Mouse (Mus musculus): ENCODE measurements at regions not wholly inside any gene's neighbourhood (a gene's known extent, or its start where the extent isn't known, plus 50 kb on each side); places are given as distances from the start of the nearest gene placed in this dataset.

GRCm38 (mm10) chr10:120538561-120538960 lies 62.3 kb upstream of the Hmga2 start:
- 50% methylated on average over 7 of the region's 7 CpGs for WGBS

GRCm38 (mm10) chr10:120528406-120528805 lies 52.1 kb upstream of the Hmga2 start:
- ATAC-seq (ENCODE audit: insufficient read depth, low FRiP score), result no peak
- 92% methylated on average over 5 of the region's 5 CpGs for WGBS
- H3K36me3 ChIP-seq (ENCODE audit: control insufficient read depth, insufficient read depth, low read length), result no peaks in the 10 kb centered on the region
- no peaks in the 10 kb centered on the region for H3K27me3 ChIP-seq (ENCODE audit: control insufficient read depth, insufficient read depth, low read length)
- H3K27ac ChIP-seq (ENCODE audit: low read length), result no peak overlapping the region
- H3K4me3 ChIP-seq (replicated peaks; ENCODE audit: low read length), result no peak overlapping the region
- no peaks in the 10 kb centered on the region for H3K4me1 ChIP-seq (ENCODE audit: control insufficient read depth, insufficient read depth, low read length)
- no peak overlapping the region for H3K4me2 ChIP-seq (ENCODE audit: low read depth, low read length)
- H3K9me3 ChIP-seq (replicated peaks; ENCODE audit: control insufficient read depth, low read length), result no peaks in the 10 kb centered on the region
- H3K9ac ChIP-seq (ENCODE audit: low read length), result no peak overlapping the region

More at GRCm38 (mm10) chr10:120538561-120538960, 62.3 kb upstream of the Hmga2 start:
- Histone ChIP-seq H3K4me3 (replicated peaks; ENCODE audit: low read length) (no peak overlapping the region), H3K9ac (ENCODE audit: low read length) (no peak overlapping the region), H3K4me2 (ENCODE audit: low read depth, low read length) (no peak overlapping the region), H3K27ac (ENCODE audit: low read length) (no peak overlapping the region), H3K4me1 (ENCODE audit: control insufficient read depth, insufficient read depth, low read length) (no peaks in the 10 kb centered on the region), H3K36me3 (ENCODE audit: control insufficient read depth, insufficient read depth, low read length) (no peaks in the 10 kb centered on the region), H3K9me3 (replicated peaks; ENCODE audit: control insufficient read depth, low read length) (no peaks in the 10 kb centered on the region), H3K27me3 (ENCODE audit: control insufficient read depth, insufficient read depth, low read length) (no peaks in the 10 kb centered on the region)
- no peak for ATAC-seq (ENCODE audit: insufficient read depth, low FRiP score)

- Histone ChIP-seq H3K36me3 (ENCODE audit: control insufficient read depth, insufficient read depth, low read length) (no peaks in the 10 kb centered on the region), H3K4me1 (ENCODE audit: control insufficient read depth, insufficient read depth, low read length) (no peaks in the 10 kb centered on the region), H3K9me3 (replicated peaks; ENCODE audit: control insufficient read depth, low read length) (no peaks in the 10 kb centered on the region), H3K27me3 (ENCODE audit: control insufficient read depth, insufficient read depth, low read length) (no peaks in the 10 kb centered on the region), H3K9ac (ENCODE audit: low read length) (no peak overlapping the region), H3K4me2 (ENCODE audit: low read depth, low read length) (no peak overlapping the region), H3K27ac (ENCODE audit: low read length) (no peak overlapping the region), H3K4me3 (replicated peaks; ENCODE audit: low read length) (no peak overlapping the region)
- no peak for ATAC-seq (ENCODE audit: insufficient read depth, low FRiP score)
- 86% methylated on average over 6 of the region's 6 CpGs for WGBS
Measured at GRCm38 (mm10) chr10:120527951-120528350, 51.7 kb upstream of the Hmga2 start.

- no peaks in the 10 kb centered on the region for H3K36me3 ChIP-seq (ENCODE audit: control insufficient read depth, insufficient read depth, low read length)
- H3K4me3 ChIP-seq (replicated peaks; ENCODE audit: low read length), result no peak overlapping the region
- no peaks in the 10 kb centered on the region for H3K4me1 ChIP-seq (ENCODE audit: control insufficient read depth, insufficient read depth, low read length)
- WGBS, result 81% methylated on average over 6 of the region's 6 CpGs
- no peak overlapping the region for H3K9ac ChIP-seq (ENCODE audit: low read length)
- H3K4me2 ChIP-seq (ENCODE audit: low read depth, low read length), result no peak overlapping the region
- H3K27me3 ChIP-seq (ENCODE audit: control insufficient read depth, insufficient read depth, low read length), result no peaks in the 10 kb centered on the region
- no peak for ATAC-seq (ENCODE audit: insufficient read depth, low FRiP score)
- no peaks in the 10 kb centered on the region for H3K9me3 ChIP-seq (replicated peaks; ENCODE audit: control insufficient read depth, low read length)
- H3K27ac ChIP-seq (ENCODE audit: low read length), result no peak overlapping the region
Measured at GRCm38 (mm10) chr10:120526991-120527390, 50.7 kb upstream of the Hmga2 start.
